Mouse (Mus musculus) Muller cell, postnatal 12 days (primary cell): Measurements from ENCODE around the gene Gm10382.
A peak's percentile ranks its signal among the peaks of the same experiment; 100 is the strongest.
"Not testable (repeated sequence)": the region's sequence is repeated elsewhere in the genome, so short reads cannot be mapped to it uniquely, and the experiment has no call there.

Experiments used
- DNase-seq: peaks from one replicate; pipeline ENCODE4 v3.0.0-alpha.2; 2015; ENCODE audit errors: inconsistent ontology term

Gm10382 gene

DNA sequence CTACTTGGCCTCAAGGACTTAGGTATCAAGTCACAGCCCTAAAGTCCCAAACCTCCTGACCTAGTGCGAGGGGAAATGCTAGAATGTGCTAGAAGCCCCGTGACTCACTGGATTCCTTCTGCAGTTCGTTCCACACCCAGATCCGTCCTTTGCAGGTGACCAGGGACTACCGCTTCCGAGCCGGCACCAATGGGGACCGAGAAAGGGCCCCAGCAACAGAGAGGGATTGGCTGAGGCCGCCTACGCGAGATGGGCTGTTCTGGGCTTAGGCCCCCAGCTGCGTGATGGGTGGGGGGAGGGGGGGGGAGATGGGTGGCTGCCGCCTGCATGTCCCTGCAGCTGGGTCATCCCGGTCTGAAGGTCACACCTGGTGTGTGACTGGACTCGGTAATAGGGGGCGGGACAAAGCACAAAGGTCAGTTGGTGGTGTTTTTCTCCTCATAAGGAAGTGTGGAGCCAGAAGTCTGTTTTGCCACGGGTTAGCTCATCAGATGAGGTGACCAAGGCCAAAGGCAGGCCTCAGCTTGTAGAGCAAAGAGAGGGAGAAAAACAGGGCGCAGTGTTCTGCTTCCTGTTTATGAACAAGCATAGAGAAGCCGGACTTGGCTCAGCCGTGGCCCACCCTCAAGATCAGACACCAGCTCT lies 4.0 kb downstream of the Gm10382 start:
- DNase-seq: peak; percentile 98

GRCm38 (mm10) chr5:125393622-125394603 lies 4.8 kb downstream of the Gm10382 start:
- DNase-seq: peak; percentile 86

DNA sequence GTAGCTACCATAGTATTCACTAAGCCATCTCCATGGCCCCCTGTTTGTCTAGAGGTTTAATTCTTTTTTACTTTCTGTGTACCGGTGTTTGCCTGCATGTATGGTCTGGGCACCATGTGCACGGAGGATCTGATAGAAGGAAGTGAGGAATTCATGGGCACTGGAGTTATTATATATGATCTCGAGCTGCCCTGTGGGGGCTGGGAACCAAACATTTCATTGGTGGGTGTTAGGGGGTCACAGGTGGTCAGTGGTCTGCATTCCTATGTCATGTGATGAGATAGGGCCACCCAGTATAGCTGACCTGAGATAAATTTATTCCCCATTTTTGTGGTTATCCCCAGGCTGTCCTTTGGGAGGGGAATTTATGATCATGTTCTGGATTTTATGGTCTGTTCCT lies 5.9 kb downstream of the Gm10382 start:
- no peak for DNase-seq

- DNase-seq: no peak
These were observed 11.8 kb downstream of the Gm10382 start for GRCm38 (mm10) chr5:125400903-125401302.

GRCm38 (mm10) chr5:125402476-125402875 lies 13.4 kb downstream of the Gm10382 start:
- DNase-seq: no peak

GRCm38 (mm10) chr5:125402991-125403390 lies 13.9 kb downstream of the Gm10382 start:
- no peak for DNase-seq

GRCm38 (mm10) chr5:125403481-125404465 lies 14.7 kb downstream of the Gm10382 start:
- no peak for DNase-seq

DNA sequence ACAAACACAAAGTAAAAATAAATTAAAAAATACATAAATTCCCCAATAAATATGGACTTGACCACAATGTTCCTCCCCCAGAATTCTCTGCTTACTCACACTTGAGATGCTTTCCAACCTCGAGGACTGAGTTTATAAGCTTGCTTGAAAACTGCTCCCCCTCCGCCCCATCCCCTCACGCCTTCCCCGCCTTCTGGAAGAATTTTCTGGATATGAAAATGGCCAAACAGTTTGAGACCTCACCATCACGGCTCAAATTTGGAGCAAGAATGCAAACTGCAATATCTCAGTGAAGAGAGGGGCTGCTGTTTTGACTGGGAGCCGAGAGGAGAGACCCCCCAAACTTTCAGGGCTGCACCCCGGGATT lies 15.4 kb downstream of the Gm10382 start:
- DNase-seq: no peak

GRCm38 (mm10) chr5:125404903-125405545 lies 15.9 kb downstream of the Gm10382 start:
- DNase-seq: peak; percentile 80

DNA sequence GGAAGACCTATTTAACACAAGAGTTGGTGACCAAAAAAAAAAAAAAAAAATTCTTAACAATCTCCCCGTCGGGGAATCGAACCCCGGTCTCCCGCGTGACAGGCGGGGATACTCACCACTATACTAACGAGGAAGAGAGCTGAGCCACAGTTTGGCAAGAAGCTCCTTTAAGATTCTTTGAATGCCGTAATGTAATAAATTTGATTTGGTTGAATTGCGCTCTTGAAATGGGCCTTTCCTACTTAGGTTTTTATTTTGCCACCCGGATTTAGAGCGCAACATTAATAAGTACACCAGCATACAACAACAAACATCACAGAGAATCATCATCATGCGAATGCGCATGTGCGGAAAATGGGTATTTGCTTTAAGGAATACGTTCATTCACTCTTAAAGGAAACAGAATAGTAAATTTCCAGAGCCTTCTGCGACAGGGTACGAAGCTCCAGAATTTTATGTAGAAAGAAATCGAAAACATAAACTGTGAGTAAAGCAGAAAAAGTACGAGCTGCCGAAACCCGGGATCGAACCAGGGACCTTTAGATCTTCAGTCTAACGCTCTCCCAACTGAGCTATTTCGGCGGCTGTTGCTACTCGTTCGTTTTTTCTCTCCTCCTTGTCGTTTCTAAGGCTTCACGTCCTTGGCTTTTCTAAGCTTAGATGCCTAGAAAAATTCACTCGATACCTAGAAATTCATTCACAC lies 16.6 kb downstream of the Gm10382 start:
- DNase-seq: peak; percentile 88

GRCm38 (mm10) chr5:125406322-125407016 lies 17.3 kb downstream of the Gm10382 start:
- DNase-seq: peak; percentile 78

DNA sequence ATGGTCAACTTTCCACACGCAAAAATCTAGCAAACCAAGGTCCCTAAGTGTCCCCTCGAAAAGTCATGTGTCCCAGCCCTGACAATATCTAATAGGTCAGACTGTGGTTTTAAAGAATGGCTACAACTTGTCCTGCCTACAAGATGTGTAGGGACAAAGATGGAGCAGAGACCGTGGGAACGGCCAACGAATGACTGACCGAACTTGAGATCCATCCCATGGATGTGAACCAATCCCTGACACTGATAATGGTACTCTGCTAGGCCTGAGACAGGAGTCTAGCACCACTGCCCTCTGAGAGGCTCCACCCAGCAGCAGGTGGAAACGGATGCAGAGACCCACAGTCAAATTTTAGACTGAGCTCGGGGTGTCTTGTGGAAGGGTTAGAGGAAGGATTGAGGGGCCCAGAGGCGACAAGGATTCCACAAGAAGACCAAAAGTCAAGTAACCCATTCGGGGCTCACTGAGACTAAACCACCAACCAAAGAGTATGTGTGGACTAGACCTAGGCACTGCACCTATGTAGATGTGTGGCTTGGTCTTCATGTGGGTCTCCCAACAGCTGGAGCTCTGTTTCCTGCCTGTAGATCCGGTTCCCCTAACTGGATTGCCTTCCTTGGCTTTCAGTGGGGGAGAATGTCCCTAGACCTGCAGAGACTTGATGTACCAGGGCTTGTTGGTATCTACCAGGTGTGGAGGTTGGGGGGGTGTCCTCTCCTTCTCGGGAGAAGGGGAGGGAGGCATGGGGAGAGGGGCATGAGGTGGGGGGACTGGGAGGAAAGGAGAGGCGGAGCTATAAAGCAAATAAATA lies 18.1 kb downstream of the Gm10382 start:
- DNase-seq: no peak

DNA sequence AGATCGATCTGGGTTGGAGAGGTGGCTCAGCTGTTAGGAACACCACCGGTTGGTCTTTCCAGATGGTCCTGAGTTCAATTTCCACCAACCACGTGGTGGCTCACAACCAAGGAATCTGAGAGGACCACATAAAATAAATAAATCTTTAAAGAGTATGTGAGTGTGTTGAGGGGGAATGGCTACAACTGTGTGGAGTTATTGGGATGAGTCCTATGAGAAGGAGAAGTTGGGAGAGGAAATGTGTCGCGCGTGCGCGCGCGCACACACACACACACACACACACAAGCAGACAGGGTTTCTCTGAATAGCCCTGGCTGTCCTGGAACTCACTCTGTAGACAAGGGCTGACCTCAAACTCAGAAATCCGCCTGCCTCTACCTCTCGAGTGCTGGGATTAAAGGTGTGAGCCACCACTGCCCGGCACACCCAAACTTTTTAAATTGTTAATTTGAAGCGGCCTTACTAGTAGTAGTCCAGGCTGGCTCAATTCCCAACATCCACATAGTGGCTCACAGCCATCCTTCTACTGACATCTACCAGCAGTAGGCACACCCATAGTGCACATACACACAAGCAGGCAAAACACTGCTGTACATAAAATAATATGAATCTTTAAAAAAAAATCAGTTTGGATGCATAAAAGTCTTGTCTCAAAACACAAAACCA lies 18.9 kb downstream of the Gm10382 start:
- DNase-seq: no peak

DNA sequence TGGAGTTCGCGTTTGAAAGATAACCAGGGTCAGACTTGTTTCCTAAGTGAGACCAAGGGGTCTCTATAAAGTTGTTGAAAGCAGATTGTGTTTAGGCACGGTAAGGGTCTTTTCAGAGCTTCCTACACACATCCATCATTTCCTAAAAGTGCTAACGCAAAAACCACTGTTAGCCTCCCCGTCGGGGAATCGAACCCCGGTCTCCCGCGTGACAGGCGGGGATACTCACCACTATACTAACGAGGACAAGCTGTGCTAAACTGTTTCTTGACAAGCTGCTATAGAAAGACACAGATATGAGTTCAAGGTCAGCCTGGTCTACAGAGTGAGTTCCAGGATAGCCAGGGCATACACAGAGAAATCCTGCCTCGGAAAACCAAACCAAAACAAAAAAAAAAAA lies 19.7 kb downstream of the Gm10382 start:
- peak; percentile 94 for DNase-seq

- peak; percentile 77 for DNase-seq
These were observed 20.4 kb downstream of the Gm10382 start for GRCm38 (mm10) chr5:125409348-125410090.

GRCm38 (mm10) chr5:125411972-125412530 lies 22.9 kb downstream of the Gm10382 start:
- DNase-seq: peak; percentile 35

DNA sequence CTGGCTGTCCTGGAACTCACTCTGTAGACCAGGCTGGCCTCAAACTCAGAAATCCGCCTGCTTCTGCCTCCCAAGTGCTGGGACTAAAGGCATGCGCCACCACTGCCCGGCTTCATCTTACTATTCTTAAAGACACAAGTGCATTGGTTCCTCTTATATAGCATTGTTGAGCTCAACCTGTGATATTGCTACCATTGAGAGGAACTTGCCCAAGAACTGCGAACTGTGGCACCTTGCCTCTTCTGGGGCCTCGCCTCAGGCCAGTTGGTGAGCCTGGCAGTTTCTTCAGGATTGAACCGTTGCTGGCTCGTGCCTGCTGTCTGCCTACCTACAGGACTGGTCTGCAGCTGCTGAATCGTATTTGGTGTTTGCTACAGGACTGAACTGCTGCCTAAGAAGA lies 23.4 kb downstream of the Gm10382 start:
- DNase-seq: not testable (repeated sequence)
